Comparison of ENCODE assay signal across 23 mouse cellular contexts in genomic region chr12:65403124-65403523, GRCm38 (mm10).
DNase-seq lines count a peak whose midpoint lies in the region; ATAC-seq and TF ChIP-seq lines count a peak whose summit lies in the region.
"Had no signal": no experiment of that assay in that cellular context is flagged by ENCODE, and none has a peak within 500 bp of the region (broad histone marks: within the 10 kb centered on the region; RNA-seq: fewer than 3 reads in every experiment).

No protein-coding gene starts in this region.

- ATAC-seq in forebrain, embryonic 15.5 days (replicated peaks): 0 out of 2 replicates have a peak, but pooled peaks have one; percentile 30
- ATAC-seq in forebrain, embryonic 14.5 days: no peak
- 0 out of 2 replicates have a peak, but pooled peaks have one; percentile 13 for ATAC-seq in kidney, postnatal 0 days (replicated peaks; ENCODE audit: low FRiP score, low read depth)
- ATAC-seq in midbrain, embryonic 15.5 days (replicated peaks): peak; percentile 61; the same call in 1 of the 2 replicates
- ATAC-seq: CD4-positive, CD25-positive, alpha-beta regulatory T cell, adult 4 months; forebrain, postnatal 0 days; hindbrain, postnatal 0 days; inflammation-experienced regulatory T-cells, adult 6 months had no signal

- no peak overlapping the region for H3K4me2 ChIP-seq in forebrain, embryonic 15.5 days (replicated peaks)
- H3K4me2 ChIP-seq in forebrain, embryonic 14.5 days (ENCODE audit: low read length): no peak overlapping the region
- H3K4me2 ChIP-seq in kidney, postnatal 0 days (ENCODE audit: low read length): no peak overlapping the region
- H3K4me2 ChIP-seq in midbrain, embryonic 15.5 days: no peak overlapping the region
- H3K4me2 ChIP-seq: embryonic facial prominence, embryonic 12.5 days; embryonic facial prominence, embryonic 15.5 days; heart, embryonic 11.5 days; hindbrain, embryonic 13.5 days had no signal

- no peak overlapping the region for H3K27ac ChIP-seq in forebrain, embryonic 15.5 days (replicated peaks)
- H3K27ac ChIP-seq in forebrain, embryonic 14.5 days (ENCODE audit: low read depth, low read length): no peak overlapping the region
- H3K27ac ChIP-seq in kidney, postnatal 0 days: no peak overlapping the region
- H3K27ac ChIP-seq in midbrain, embryonic 15.5 days: no peak overlapping the region
- H3K27ac ChIP-seq in midbrain, embryonic 10.5 days (replicated peaks): no peak overlapping the region
- H3K27ac ChIP-seq: embryonic facial prominence, embryonic 12.5 days; embryonic facial prominence, embryonic 15.5 days; gastrocnemius, adult 2 months; hindbrain, embryonic 13.5 days; hindbrain, postnatal 0 days had no signal

- DNase-seq in forebrain, embryonic 14.5 days (ENCODE audit: low spot score): no peak
- DNase-seq in kidney, postnatal 0 days (ENCODE audit: low spot score): no peak
- DNase-seq in kidney, postnatal 36 days: no peak
- no peak for DNase-seq in midbrain, embryonic 10.5 days (ENCODE audit: low spot score)
- DNase-seq: adrenal gland, adult 2 months; adrenal gland, postnatal 14 days; cerebellum, adult 11 months; cerebellum, adult 2 months; cerebellum, adult 9-11 months; cerebellum, postnatal 25 days; forebrain, postnatal 0 days; gastrocnemius, adult 2 months; gastrocnemius, postnatal 14 days; heart, adult 11 months had no signal

- H3K4me1 ChIP-seq in forebrain, embryonic 15.5 days: no peaks in the 10 kb centered on the region
- no peaks in the 10 kb centered on the region for H3K4me1 ChIP-seq in forebrain, embryonic 14.5 days (ENCODE audit: control insufficient read depth, insufficient read depth, low read length)
- no peaks in the 10 kb centered on the region for H3K4me1 ChIP-seq in kidney, postnatal 0 days (replicated peaks; ENCODE audit: insufficient read depth, low read length)
- H3K4me1 ChIP-seq in midbrain, embryonic 15.5 days: no peaks in the 10 kb centered on the region
- no peaks in the 10 kb centered on the region for H3K4me1 ChIP-seq in midbrain, embryonic 10.5 days
- H3K4me1 ChIP-seq: embryonic facial prominence, embryonic 12.5 days; embryonic facial prominence, embryonic 15.5 days; hindbrain, embryonic 13.5 days had no signal

- no peak overlapping the region for H3K4me3 ChIP-seq in forebrain, embryonic 15.5 days
- H3K4me3 ChIP-seq in forebrain, embryonic 14.5 days (ENCODE audit: low read depth, low read length): no peak overlapping the region
- H3K4me3 ChIP-seq in kidney, postnatal 0 days (replicated peaks; ENCODE audit: low read depth, low read length): no peak overlapping the region
- H3K4me3 ChIP-seq in midbrain, embryonic 15.5 days: no peak overlapping the region
- H3K4me3 ChIP-seq in midbrain, embryonic 10.5 days: no peak overlapping the region
- H3K4me3 ChIP-seq: embryonic facial prominence, embryonic 12.5 days; embryonic facial prominence, embryonic 15.5 days; gastrocnemius, adult 2 months; hindbrain, embryonic 13.5 days had no signal

- no peak for TF ChIP-seq CTCF in kidney, postnatal 0 days (IDR thresholded peaks at IDR 0.05; ENCODE audit: low read depth)

- no peaks in the 10 kb centered on the region for H3K27me3 ChIP-seq in forebrain, embryonic 15.5 days
- no peaks in the 10 kb centered on the region for H3K27me3 ChIP-seq in forebrain, embryonic 14.5 days (replicated peaks; ENCODE audit: control insufficient read depth, insufficient read depth, low read length)
- no peaks in the 10 kb centered on the region for H3K27me3 ChIP-seq in kidney, postnatal 0 days (ENCODE audit: insufficient read depth, low read length)
- no peaks in the 10 kb centered on the region for H3K27me3 ChIP-seq in midbrain, embryonic 15.5 days (replicated peaks)
- no peaks in the 10 kb centered on the region for H3K27me3 ChIP-seq in midbrain, embryonic 10.5 days (ENCODE audit: low read depth, poor library complexity, severe bottlenecking)
- H3K27me3 ChIP-seq: embryonic facial prominence, embryonic 12.5 days; embryonic facial prominence, embryonic 15.5 days; hindbrain, embryonic 13.5 days had no signal

- H3K36me3 ChIP-seq in forebrain, embryonic 15.5 days: no peaks in the 10 kb centered on the region
- H3K36me3 ChIP-seq in forebrain, embryonic 14.5 days (ENCODE audit: control insufficient read depth, insufficient read depth, low read length): no peaks in the 10 kb centered on the region
- H3K36me3 ChIP-seq in kidney, postnatal 0 days (ENCODE audit: insufficient read depth, low read length): no peaks in the 10 kb centered on the region
- no peaks in the 10 kb centered on the region for H3K36me3 ChIP-seq in midbrain, embryonic 15.5 days (replicated peaks)
- H3K36me3 ChIP-seq in midbrain, embryonic 10.5 days: no peaks in the 10 kb centered on the region
- H3K36me3 ChIP-seq: embryonic facial prominence, embryonic 12.5 days; embryonic facial prominence, embryonic 15.5 days; hindbrain, embryonic 13.5 days had no signal

- WGBS in forebrain, embryonic 15.5 days: 93% methylated on average over 2 of the region's 2 CpGs
- 94% methylated on average over 2 of the region's 2 CpGs for WGBS in forebrain, embryonic 14.5 days
- 88% methylated on average over 2 of the region's 2 CpGs for WGBS in kidney, postnatal 0 days
- 93% methylated on average over 2 of the region's 2 CpGs for WGBS in midbrain, embryonic 15.5 days
- 92% methylated on average over 2 of the region's 2 CpGs for WGBS in midbrain, embryonic 10.5 days

- no peak overlapping the region for H3K9ac ChIP-seq in forebrain, embryonic 15.5 days (replicated peaks)
- H3K9ac ChIP-seq in forebrain, embryonic 14.5 days (ENCODE audit: low read length): no peak overlapping the region
- no peak overlapping the region for H3K9ac ChIP-seq in kidney, postnatal 0 days (ENCODE audit: low read depth, low read length)
- no peak overlapping the region for H3K9ac ChIP-seq in midbrain, embryonic 15.5 days
- H3K9ac ChIP-seq: embryonic facial prominence, embryonic 12.5 days; embryonic facial prominence, embryonic 15.5 days; forebrain, postnatal 0 days; hindbrain, embryonic 13.5 days had no signal

- no peaks in the 10 kb centered on the region for H3K9me3 ChIP-seq in forebrain, embryonic 15.5 days
- no peaks in the 10 kb centered on the region for H3K9me3 ChIP-seq in forebrain, embryonic 14.5 days (replicated peaks; ENCODE audit: control insufficient read depth, low read length)
- no peaks in the 10 kb centered on the region for H3K9me3 ChIP-seq in kidney, postnatal 0 days (replicated peaks; ENCODE audit: low read length)
- H3K9me3 ChIP-seq in midbrain, embryonic 15.5 days: no peaks in the 10 kb centered on the region
- H3K9me3 ChIP-seq in midbrain, embryonic 10.5 days (replicated peaks): no peaks in the 10 kb centered on the region
- H3K9me3 ChIP-seq: embryonic facial prominence, embryonic 12.5 days; embryonic facial prominence, embryonic 15.5 days; hindbrain, embryonic 13.5 days had no signal
